Mouse (Mus musculus): ENCODE data around the gene Sema6d. TPM values are rescaled to one million over a fixed set of nuclear protein-coding genes. Genes with fewer than 3 reads are reported as not detected.
A peak's percentile ranks its signal among the peaks of the same experiment; 100 is the strongest.

Sema6d gene
- total and polyA plus RNA-seq, 2 experiments from 2014 or later, result 22.5 to 65.1 TPM

DNA sequence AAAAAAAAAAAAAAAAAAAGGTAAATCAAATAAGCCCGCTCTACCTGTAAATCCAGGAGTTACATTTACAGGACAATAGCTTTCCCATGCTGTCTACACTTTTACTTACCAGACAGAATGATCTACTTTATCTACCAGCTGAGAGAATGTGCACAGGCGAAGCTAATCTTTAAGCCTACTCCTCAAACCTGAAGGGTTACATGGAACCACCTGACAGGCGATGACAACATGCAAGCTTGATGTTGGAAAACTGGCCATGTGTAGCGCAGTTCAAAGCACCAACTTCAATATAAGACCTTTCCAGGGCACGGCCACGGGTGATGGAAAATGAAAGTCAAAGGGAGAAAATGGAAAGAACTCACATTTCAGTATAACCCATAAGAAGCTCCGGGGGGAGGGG is 35.7 kb downstream of the Sema6d start:
- Histone ChIP-seq H3K4me1 (ENCODE audit: insufficient read depth) (no peaks in the 10 kb centered on the region), H3K27me3 (ENCODE audit: insufficient read depth, low read length) (no peaks in the 10 kb centered on the region), H3K27ac (ENCODE audit: low read depth, low read length) (no peak overlapping the region), H3K9ac (no peak overlapping the region), H3K4me3 (ENCODE audit: low read depth, low read length) (no peak overlapping the region), H3K4me2 (ENCODE audit: low read depth) (no peak overlapping the region), H3K36me3 (ENCODE audit: insufficient read depth) (no peaks in the 10 kb centered on the region), H3K9me3 (ENCODE audit: low read length) (no peaks in the 10 kb centered on the region)
- WGBS, result 92% methylated on average over 7 of the region's 7 CpGs
- DNase-seq (no peak), ATAC-seq (no peak)
- no peak for TF ChIP-seq CTCF (IDR thresholded peaks at IDR 0.05; ENCODE audit: low read depth)

DNA sequence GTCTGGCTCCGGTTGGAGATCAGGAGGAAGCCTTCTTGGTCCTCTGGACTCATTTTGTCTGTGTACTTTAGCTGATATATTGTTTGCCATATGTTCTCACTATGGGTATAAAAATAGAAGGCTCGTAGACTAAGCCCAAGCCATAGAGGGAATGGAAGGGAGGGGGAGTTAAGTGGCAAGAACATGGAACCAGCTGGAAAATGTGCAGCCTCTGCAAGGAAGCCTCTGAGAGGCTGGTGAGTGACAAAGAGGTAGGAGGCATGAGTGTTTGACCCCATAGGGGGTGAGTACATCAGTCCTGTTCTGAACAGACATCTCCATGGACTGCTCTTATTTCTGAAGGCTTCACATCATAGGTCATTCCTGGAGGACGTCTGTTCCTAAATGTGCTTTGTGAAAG is 37.1 kb downstream of the Sema6d start:
- no peak for TF ChIP-seq CTCF (IDR thresholded peaks at IDR 0.05; ENCODE audit: low read depth)
- no peak overlapping the region for H3K4me3 ChIP-seq (ENCODE audit: low read depth, low read length)

DNA sequence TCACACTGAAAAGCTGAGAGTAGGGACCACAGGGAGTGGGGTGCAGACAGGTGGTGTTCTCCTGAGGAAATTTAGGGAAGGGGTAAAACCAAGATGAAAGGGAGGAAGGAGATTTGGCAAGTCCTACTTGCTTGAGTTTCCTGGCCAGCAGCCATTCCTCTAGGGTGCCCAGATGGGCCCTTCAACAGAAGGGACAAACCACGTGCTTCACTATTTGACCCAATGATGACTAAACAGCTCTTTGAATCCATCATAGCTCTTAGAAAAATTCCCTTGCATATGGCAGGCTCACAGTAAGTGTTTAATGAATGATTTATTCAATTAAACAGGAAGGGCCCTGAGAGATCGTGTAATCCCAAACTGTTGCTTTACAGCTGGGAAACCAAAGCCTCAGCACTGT is 41.1 kb downstream of the Sema6d start:
- no peak for TF ChIP-seq CTCF (IDR thresholded peaks at IDR 0.05; ENCODE audit: low read depth)
- 41% methylated on average over 2 of the region's 2 CpGs for WGBS
- H3K27me3 ChIP-seq (ENCODE audit: insufficient read depth, low read length), result no peaks in the 10 kb centered on the region
- H3K4me2 ChIP-seq (ENCODE audit: low read depth), result no peak overlapping the region
- H3K9ac ChIP-seq, result no peak overlapping the region
- H3K9me3 ChIP-seq (ENCODE audit: low read length), result no peaks in the 10 kb centered on the region
- no peak overlapping the region for H3K27ac ChIP-seq (ENCODE audit: low read depth, low read length)
- no peak overlapping the region for H3K4me3 ChIP-seq (ENCODE audit: low read depth, low read length)
- no peaks in the 10 kb centered on the region for H3K36me3 ChIP-seq (ENCODE audit: insufficient read depth)
- no peaks in the 10 kb centered on the region for H3K4me1 ChIP-seq (ENCODE audit: insufficient read depth)
- no peak for ATAC-seq
- peak; percentile 14 for DNase-seq

More for the DNA sequence above, 37.1 kb downstream of the Sema6d start:
- ATAC-seq (no peak), DNase-seq (no peak)
- 62% methylated on average over 3 of the region's 3 CpGs for WGBS
- no peak overlapping the region for H3K9ac ChIP-seq
- no peaks in the 10 kb centered on the region for H3K36me3 ChIP-seq (ENCODE audit: insufficient read depth)
- no peaks in the 10 kb centered on the region for H3K4me1 ChIP-seq (ENCODE audit: insufficient read depth)
- H3K27me3 ChIP-seq (ENCODE audit: insufficient read depth, low read length), result no peaks in the 10 kb centered on the region
- no peak overlapping the region for H3K4me2 ChIP-seq (ENCODE audit: low read depth)
- H3K27ac ChIP-seq (ENCODE audit: low read depth, low read length), result no peak overlapping the region
- H3K9me3 ChIP-seq (ENCODE audit: low read length), result no peaks in the 10 kb centered on the region

DNA sequence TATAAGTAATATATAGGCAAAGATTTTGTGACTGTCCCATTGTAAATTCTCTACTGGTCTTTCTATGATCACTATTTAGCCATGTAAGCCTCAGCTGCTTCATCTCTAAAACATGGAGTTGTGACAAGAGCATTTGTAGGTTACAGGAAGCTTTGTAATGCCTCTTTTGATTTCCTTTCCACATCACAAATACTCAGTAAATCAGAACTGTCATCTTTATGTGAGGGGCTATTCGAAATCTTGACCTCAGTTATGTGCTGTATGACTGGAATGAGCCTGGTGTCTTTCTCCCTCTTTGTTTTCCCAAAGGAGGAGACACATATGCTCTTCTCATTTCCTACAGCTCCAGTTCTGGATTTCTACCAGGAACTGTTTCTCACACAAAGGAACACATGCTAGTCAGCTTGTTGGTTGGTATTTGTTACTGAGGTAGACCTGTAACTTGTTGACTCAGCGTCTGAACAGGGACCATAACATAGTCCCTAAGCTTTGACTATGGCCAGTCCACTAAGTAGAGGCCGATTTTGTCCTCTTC is 51.8 kb downstream of the Sema6d start:
- no peak overlapping the region for H3K4me3 ChIP-seq (ENCODE audit: low read depth, low read length)
- ATAC-seq (no peak), DNase-seq (no peak)
- no peaks in the 10 kb centered on the region for H3K36me3 ChIP-seq (ENCODE audit: insufficient read depth)
- no peaks in the 10 kb centered on the region for H3K4me1 ChIP-seq (ENCODE audit: insufficient read depth)
- H3K9ac ChIP-seq, result no peak overlapping the region
- H3K27ac ChIP-seq (ENCODE audit: low read depth, low read length), result no peak overlapping the region
- 77% methylated on average over 3 of the region's 3 CpGs for WGBS
- H3K27me3 ChIP-seq (ENCODE audit: insufficient read depth, low read length), result no peaks in the 10 kb centered on the region
- no peak overlapping the region for H3K4me2 ChIP-seq (ENCODE audit: low read depth)
- H3K9me3 ChIP-seq (ENCODE audit: low read length), result no peaks in the 10 kb centered on the region
- TF ChIP-seq CTCF (IDR thresholded peaks at IDR 0.05; ENCODE audit: low read depth), result no peak

DNA sequence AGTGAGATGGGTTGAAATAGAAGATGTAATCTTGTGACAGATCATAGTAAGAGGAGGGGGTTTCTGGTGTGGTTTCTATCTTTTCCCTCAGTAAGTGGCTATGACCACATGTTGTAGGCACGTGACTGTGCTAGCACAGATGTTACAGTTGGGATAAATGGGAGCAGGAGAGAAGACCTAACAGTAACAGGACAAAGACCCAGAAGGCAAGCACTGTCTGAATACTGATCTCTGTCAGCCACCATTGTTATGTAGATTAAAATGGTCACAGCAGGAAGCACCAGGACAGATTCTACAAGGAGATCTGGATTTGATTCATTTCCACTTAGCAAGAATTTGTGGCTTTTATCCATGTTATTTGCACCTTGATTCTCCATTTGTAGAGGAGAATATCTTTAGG is 55.8 kb downstream of the Sema6d start:
- no peaks in the 10 kb centered on the region for H3K4me1 ChIP-seq (ENCODE audit: insufficient read depth)
- H3K4me2 ChIP-seq (ENCODE audit: low read depth), result no peak overlapping the region
- 26% methylated on average over 1 of the region's 1 CpGs for WGBS
- H3K36me3 ChIP-seq (ENCODE audit: insufficient read depth), result no peaks in the 10 kb centered on the region
- no peak overlapping the region for H3K9ac ChIP-seq
- H3K27ac ChIP-seq (ENCODE audit: low read depth, low read length), result no peak overlapping the region
- ATAC-seq (no peak), DNase-seq (no peak)
- H3K27me3 ChIP-seq (ENCODE audit: insufficient read depth, low read length), result no peaks in the 10 kb centered on the region
- no peaks in the 10 kb centered on the region for H3K9me3 ChIP-seq (ENCODE audit: low read length)
- no peak overlapping the region for H3K4me3 ChIP-seq (ENCODE audit: low read depth, low read length)
- TF ChIP-seq CTCF (IDR thresholded peaks at IDR 0.05; ENCODE audit: low read depth), result no peak

DNA sequence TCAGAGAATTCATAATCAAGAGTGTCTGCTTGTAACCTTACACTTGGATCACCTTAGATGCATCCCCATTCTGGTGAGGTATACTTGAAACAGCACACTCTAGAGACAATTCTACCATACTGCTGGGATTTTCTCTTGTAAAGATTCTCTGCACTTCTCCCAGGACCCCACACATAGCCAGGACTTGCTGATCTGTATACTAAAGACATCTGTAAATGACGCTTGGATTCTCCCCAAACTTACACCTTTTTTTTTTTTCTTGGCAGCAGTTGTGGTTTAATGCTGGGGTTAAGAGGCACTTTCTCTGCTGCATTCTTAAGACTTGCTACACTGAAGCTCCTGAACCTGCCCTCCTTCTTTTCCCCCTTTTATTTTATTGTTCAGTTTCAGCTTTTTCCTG is 68.4 kb downstream of the Sema6d start:
- Histone ChIP-seq H3K27me3 (ENCODE audit: insufficient read depth, low read length) (no peaks in the 10 kb centered on the region), H3K9ac (no peak overlapping the region), H3K4me2 (ENCODE audit: low read depth) (no peak overlapping the region), H3K4me1 (ENCODE audit: insufficient read depth) (no peaks in the 10 kb centered on the region), H3K4me3 (ENCODE audit: low read depth, low read length) (no peak overlapping the region), H3K27ac (ENCODE audit: low read depth, low read length) (no peak overlapping the region), H3K9me3 (ENCODE audit: low read length) (no peaks in the 10 kb centered on the region), H3K36me3 (ENCODE audit: insufficient read depth) (no peaks in the 10 kb centered on the region)
- DNase-seq (no peak), ATAC-seq (no peak)
- 22% methylated on average over 1 of the region's 1 CpGs for WGBS
- TF ChIP-seq CTCF (IDR thresholded peaks at IDR 0.05; ENCODE audit: low read depth), result no peak

DNA sequence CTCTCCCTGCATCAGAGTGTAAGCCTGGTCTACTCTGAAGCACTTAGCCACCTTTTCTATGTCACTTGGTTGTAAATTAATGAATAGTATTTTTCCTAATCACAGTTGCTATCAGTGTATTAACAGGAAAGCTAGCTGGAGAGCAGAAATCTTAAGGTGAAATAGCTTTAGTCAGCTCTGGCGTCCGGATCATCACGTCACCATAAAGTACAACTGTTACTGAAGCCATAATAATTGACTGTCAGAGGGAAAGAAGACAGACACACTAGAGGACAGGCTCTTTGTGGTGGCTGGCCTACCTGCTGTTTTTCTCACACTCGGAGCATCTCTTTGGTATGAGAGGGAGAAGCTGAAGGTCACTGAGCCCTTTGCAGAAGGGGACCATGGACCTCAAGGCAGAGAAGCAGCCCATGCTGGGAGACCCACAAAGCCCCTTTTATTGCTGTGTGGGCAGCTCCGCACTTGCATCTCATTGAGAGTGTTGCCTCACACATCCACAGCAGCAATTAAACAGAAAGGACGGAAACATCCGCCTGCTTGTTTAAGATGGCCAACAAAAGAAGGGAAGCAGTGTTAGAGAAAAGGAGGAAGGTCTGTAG is 72.3 kb downstream of the Sema6d start:
- no peaks in the 10 kb centered on the region for H3K36me3 ChIP-seq (ENCODE audit: insufficient read depth)
- no peaks in the 10 kb centered on the region for H3K4me1 ChIP-seq (ENCODE audit: insufficient read depth)
- ATAC-seq, result peak; percentile 63
- no peak overlapping the region for H3K9ac ChIP-seq
- H3K27ac ChIP-seq (ENCODE audit: low read depth, low read length), result no peak overlapping the region
- DNase-seq, result peak; percentile 25
- H3K4me2 ChIP-seq (ENCODE audit: low read depth), result no peak overlapping the region
- H3K9me3 ChIP-seq (ENCODE audit: low read length), result no peaks in the 10 kb centered on the region
- 15% methylated on average over 7 of the region's 7 CpGs for WGBS
- H3K27me3 ChIP-seq (ENCODE audit: insufficient read depth, low read length), result no peaks in the 10 kb centered on the region
- TF ChIP-seq CTCF (IDR thresholded peaks at IDR 0.05; ENCODE audit: low read depth), result no peak
- H3K4me3 ChIP-seq (ENCODE audit: low read depth, low read length), result no peak overlapping the region

All from forebrain, postnatal 0 days (tissue).